Mouse (Mus musculus) brain, adult 2 months (tissue): ENCODE measurements at regions not wholly inside any gene's neighbourhood (a gene's known extent, or its start where the extent isn't known, plus 50 kb on each side); places are given as distances from the start of the nearest gene placed in this dataset.

Source experiments
- DNase-seq: peaks from one replicate; pipeline ENCODE4 v3.0.0; 2011; ENCODE audit warnings: low read depth, low spot score

DNA sequence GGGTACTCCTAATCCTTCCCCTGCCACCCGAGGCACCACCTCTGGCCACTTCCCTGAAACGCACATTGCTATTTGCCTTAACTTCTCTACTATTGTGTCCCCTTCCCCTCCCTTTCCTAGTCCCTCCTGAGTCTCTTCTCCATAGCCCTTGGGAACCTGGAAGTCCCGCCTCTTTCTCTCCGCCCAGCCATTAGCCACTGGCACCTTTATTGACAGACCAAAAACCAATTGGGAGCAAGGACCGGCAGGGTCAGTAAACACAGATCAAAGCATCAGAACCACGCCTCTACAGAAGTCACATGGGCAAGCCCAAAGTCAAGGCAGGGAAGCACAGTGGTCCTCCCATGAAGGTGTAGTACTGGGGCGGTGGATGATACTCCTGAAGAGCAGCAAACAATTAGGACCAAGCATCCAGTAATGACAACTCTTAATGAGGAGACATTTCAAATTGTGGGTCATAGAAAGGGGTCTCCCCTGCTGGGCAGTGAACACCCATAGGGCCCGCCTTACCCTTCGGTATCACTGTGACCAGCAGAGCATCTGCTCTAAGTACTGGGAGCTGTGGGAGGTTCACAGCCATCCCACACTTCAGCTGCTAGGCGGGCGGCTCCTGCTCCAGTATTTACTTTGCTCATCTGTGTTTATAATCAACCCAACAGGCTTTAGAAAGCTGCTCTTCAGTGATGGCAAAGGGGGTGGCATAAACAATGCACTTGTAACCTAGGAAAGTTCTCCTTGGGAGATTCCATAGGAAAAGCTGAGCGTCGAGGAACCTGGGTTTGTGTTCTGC lies 226.5 kb upstream of the Mphosph6 start:
- peak; percentile 51 for DNase-seq

DNA sequence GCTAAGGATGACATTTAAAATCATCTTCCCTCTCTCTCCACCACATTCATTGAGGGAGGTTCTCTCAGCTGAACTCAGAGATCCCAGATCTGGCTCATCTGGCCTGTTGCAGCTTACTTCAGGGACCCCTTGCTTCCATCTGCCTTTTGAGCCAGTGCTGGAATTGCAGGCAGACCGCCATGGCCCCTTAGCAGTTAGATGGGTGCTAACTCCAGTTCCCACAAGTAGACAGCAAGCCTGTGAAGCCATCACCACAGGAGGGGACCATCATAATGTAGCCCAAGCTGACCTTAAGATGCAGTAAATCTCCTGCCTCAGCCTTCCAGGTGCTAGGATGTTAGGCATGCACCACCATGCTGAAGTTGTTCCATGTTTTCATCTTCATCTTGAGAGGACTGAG lies 221.7 kb upstream of the Mphosph6 start:
- DNase-seq = no peak

DNA sequence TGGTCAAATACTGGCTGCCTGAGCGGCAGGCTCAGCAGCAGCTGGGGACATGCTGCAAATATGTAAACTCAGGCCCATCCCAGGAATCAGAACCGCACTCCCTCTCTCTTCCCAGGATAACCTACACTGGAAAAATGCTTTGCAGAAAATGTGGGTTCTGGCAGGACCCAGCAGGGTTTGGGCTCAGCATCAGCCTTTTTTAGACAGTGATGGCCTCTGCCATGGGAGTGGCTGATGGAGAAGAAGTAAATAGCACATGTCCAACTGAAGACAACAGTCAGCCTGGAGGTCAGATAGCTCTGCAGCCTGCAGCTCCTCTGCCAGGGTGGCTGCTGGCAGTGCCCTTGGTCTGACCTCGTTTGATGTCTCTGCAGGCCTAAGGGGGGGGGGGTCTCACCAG lies 220.2 kb upstream of the Mphosph6 start:
- no peak for DNase-seq

DNA sequence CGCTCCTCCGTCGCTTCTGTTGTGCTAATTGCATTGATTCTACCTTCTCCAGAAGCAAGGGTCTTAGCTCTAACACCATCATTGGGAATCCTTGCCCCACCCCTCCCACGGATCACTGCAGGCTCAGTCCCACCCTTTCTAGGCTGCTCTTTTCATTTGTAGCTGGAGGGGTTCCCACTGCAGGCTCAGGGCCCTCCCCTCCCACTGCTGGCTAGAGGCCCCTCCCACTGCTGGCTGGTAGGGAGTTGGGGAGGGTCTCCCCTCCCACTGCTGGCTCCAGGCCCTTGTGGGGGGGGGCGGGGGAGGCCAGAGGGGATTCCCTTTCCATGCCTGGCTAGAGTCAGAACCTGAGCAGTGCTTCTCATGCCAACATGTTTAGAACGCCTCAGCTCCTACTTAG lies 215.5 kb upstream of the Mphosph6 start:
- DNase-seq = no peak

DNA sequence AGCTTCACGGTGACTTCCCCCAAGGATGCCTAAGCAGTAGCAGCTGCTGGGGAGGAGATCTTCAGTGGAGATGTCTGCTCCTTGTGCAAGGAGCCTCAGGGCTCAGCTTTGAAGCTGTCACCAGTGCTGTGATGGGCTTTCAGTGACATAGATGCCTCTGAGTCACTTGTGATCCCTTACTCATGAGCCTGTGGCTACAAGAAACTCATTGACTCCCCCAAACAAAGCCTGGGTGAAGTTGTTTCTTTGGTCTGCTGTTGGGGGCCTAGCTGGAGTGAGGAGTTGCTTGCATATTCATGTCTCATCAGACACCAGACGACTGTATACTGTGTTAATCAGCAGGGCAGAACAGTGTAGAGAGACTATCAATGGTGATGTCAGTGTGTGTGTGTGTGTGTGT lies 203.4 kb upstream of the Mphosph6 start:
- DNase-seq = no peak

DNA sequence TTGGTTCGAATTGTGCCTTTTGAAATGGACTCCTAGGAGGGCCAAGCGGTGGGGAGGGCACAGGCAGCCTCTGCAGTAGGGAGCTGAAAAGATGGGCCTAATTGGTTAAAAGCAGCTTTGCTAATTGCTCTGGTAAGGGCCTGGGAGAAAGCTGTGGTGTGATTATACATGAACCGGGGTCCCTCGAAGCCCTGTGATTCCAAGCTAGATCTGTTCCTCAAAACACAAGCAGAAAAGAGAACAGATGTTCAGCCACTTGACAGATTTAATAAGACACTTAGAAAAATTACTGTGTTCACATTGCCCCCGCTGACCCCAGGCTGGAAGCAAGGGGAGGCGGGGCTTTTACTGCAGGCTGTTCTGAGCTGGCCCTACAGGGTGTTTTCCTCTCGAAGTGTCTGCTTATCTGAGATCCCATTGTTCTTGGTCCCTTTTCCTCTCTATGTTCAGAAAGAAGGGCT lies 202.7 kb upstream of the Mphosph6 start:
- DNase-seq = no peak

DNA sequence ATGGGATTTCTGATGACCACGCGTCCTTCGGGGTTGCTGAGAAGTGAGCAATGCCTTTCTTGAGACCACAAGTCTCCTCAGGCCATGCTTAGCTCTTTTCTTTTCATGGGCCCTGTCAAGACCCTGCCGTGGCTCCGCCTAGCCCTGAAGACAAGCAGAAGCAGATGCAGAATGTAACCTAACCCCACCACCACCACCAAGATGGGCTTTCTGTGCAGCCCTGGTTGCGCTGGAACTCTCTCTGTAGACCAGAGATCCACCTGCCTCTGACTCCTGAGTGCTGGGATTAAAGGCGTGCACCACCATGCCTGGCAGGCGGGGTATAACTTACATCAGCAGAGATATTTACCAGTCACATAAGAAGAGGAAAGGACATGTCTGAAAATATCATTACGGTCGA lies 199.4 kb upstream of the Mphosph6 start:
- DNase-seq = no peak

DNA sequence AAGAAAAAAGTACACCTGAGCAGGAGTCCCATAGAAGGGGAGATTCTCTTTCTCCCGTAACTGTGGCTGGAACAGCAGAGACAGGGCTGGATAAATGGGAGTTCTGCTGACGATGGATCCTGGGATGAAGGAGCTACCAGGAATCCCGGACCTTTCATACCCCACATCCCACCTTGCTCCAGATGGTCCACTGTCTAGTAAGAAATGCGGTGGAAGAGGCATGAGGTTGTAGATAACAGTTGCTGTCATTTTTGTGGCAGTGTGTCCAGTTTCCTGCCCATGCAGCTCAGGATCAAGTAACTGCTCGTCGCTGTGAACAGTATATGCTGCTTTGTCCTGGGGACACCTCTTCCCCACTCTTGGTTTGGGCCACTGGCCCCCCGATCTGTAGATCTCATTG lies 190.1 kb upstream of the Mphosph6 start:
- DNase-seq = no peak

DNA sequence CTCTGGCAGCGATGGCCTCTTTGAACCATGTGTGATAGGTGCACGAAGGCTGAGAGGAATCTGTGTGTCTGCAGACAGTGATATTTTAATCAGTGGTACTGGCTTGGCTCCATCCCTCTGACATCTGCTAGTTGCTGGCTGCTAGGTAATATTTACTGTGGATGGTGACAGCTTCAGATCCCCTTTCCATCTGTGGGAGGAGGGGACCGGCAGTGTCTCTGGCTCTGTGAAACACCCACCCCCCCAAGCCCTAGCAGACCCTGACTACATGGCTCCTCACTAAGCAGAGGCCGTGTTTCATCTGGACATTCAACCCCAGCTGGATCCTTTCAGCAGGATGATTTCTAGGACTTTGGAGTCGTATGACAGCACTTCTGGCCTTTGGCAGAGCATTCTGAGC lies 187.0 kb upstream of the Mphosph6 start:
- peak; percentile 17 for DNase-seq

DNA sequence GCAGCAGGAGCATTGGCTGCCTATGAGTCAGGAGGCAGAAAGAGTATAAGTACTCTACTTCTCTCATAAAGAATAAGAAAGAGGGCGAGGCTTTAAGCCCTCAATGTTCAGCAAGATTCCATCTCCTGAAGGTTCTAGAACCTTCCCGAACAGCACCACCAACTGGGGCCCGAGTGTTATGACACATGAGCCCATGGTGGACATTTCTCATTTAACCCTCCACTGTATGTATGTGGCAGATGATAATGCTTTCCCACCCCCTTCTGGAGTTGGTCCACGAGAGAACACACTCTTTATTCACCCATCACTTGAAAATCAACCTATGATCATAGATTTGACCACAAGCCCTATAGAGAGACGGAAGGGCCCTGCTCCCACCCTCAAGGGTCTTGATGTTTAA lies 166.6 kb upstream of the Mphosph6 start:
- DNase-seq = no peak

DNA sequence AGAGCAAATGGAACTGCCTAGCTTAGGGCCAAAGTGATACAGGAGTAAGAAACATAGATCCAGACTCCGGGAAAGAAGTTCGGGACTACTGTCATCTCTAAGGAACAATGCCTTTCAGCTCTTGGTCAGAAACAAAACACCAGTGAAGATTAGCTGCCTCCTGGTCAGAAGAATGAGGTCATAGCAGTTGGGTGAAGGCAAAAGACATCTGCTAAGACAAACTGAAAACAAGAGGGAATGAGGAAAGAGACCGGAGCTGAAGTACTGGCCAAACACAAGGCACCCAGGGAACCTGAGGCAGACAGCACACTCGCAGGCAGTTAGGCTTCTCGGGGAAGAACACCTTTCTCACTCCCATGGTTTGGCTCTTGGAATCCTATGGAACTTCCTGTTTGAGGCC lies 164.8 kb upstream of the Mphosph6 start:
- DNase-seq = no peak

DNA sequence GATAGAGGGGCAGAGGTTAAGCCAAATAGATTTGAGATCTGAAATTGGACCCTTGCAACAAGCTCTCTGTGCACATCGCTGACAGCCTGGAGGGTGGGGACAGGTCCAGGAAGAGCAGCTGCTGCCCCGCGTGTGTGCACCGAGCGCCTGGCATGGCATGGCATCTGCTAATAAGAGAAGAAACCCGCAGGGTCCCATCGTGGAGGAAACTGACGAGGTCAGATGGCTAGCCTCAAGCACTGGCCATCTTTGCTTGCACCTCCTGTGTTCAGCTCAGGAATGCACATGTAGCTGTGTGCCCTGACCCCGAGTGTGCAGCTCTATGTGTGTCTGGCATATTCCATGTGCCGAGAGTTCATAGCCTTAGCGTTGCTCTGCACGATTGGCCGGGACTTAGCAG lies 161.7 kb upstream of the Mphosph6 start:
- peak; percentile 68 for DNase-seq

DNA sequence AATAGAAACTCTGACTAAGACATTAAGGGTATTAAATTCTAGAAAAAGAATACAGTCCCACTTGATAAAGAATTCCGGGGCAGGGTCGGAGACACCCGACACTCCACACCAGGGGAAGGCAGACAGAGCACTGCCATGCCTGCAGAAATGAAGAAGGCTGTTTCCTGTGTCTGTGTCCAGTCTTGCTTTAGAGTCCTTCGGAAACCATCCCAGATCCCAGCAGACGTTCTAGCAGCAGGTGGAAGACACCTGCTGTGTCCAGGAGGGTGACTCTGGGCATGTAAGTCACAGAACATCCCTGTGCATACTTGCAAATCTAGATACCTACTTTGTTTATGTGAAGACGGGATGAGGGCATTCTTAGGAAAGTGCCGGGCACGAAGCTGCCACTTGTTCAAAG lies 160.9 kb upstream of the Mphosph6 start:
- DNase-seq = peak; percentile 40

DNA sequence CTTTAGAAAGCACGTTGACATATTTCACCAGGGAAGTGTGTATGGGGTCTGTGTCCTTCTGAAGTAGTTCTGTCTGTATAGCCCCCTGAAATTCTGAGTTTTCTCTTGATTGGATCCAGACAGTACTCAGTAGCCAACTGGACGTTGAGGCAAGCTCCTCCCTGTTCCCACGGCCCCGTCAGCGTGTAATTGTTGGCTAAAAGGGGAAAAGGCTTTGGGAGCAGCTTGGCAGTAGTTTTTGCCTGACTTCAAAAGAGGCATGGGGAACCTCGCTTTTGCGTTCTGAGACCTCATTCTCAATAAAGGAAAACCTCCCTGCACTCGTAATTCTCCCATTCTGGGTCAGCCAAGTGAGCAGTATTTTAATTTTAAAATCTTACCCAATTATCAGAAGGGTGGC lies 157.8 kb upstream of the Mphosph6 start:
- DNase-seq = no peak

DNA sequence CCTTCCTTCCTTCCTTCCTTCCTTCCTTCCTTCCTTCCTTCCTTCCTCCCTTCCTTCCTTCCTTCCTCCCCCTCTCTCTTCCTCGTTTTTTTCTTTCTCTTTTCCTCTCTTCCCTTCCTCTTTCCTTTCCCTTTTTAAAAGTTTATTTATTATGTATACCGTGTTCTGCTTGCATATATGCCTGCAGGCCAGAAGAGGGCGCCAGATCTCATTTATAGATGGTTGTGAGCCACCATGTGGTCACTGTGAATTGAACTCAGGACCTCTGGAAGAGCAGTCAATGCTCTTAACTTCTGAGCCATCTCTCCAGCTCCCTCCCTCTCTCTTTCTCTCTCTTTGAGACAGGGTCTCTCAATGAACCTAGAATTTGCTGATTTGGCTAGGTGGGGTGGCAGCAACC lies 157.2 kb upstream of the Mphosph6 start:
- no peak for DNase-seq

DNA sequence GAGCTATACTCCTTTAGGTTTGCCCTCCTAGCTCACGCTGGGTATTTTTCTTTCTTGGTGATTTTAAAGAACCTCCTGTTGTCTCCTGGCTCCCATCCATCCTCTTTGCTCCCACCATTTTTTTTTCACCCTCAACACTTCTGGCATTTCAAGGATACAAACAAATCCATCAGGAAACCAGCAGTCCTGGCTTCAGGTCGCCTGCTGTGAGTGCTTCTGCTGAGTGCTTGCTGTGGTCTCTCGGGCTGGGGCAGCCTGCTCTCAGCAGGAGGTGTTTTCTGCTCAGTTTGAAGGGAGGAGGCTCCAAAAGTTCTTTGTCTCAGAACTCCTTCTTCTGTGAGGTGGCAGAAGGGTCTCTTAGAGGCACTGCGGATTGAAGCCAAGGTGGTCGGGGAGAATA lies 149.9 kb upstream of the Mphosph6 start:
- no peak for DNase-seq

DNA sequence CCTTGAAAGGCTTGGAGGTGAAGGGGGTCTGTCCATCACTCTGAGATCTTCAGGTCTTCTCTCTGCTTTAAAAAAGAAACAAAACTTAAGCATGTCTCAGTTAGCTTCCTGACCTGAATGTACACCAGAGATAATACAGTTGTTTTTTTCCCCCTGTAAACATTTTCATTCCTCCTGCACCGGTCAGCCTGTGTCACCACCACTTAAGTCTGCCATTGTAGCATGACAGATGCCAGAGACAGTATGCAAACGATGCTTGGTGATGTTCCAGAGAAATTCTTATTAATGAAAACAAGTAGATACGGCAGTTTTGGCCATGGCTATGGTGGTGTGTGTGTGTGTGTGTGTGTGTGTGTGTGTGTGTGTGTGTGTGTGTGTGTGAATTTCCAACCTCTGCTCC lies 144.8 kb upstream of the Mphosph6 start:
- DNase-seq = no peak

DNA sequence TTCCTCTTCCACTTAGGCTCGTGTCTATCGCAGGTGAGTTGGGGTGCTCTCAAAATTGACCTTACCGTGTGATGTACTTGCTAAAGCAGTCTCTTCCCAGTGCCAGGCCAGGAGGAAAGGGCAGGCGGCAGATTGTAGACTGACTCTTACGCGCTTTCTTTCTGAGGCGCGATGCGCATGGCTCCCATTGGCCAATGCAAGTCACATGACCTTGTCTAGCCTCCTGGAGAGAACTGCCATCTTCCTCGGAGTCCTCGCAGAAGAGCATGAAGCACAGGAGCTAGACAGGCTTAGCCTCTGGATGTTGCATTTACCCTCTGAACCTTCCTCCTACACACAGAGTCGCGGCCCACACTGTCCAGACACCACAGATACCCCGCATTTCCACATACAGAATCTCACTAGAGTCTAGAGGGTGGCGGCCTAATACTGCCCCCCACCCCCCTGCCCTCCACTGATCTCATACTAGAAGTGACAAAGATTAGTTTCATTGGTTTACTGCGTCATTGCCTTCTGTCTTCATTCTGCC lies 132.9 kb upstream of the Mphosph6 start:
- no peak for DNase-seq

DNA sequence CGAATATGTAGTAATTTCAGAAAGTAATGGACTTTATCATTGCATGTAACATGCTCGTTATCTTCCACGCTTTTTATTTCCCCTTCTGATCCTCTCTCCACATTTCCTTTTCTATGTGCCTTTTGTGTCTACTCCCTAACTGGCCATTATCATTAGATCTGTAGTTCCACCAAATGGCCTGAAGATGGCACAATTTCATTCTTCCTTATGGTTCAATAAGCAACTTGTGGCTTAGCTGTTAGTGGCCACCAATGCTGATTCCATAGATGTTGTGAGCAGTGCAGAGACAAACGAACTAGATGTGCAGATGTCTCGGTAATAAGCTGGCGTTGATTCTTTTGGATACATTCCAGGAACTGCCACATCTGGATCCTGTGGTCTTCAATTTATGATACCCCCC lies 128.9 kb upstream of the Mphosph6 start:
- peak; percentile 78 for DNase-seq

DNA sequence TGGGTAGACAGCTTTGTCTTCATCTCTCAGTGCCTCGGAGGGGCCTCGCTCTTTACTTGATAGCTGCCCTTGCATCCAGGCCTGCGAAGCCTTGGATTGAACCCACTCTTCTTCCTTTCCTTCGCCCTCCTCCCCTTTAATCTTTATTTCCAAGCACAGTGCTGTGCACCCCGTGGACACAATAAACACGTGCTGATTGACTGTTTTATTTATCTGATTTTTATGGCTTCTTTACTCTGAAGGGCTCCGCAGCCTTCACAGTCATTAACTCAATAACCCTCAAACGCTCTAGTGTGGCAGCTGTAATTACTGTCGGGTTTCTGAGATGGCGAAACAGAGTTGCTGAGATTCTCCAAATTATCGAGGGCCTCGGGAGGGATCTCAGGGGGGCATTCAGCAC lies 127.9 kb upstream of the Mphosph6 start:
- DNase-seq = no peak

DNA sequence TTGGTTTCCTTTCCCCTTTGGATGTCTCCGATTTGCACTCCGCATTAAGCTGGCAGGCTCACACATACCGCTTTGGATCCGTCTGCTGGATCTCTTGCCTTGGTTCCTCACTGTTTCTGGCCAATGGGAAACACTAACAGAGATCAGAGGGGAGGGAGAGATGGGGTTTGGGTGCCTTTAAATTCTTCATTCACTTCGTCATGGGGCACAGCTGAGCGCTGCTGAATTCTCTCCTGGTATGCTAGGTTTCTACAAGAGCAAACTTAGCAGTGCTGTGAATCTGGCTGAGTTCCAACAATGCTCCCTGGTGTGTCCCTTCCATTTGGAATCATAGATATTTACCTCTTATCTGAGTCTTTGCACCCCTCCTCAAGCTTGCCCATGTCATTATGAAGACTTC lies 121.6 kb upstream of the Mphosph6 start:
- no peak for DNase-seq

DNA sequence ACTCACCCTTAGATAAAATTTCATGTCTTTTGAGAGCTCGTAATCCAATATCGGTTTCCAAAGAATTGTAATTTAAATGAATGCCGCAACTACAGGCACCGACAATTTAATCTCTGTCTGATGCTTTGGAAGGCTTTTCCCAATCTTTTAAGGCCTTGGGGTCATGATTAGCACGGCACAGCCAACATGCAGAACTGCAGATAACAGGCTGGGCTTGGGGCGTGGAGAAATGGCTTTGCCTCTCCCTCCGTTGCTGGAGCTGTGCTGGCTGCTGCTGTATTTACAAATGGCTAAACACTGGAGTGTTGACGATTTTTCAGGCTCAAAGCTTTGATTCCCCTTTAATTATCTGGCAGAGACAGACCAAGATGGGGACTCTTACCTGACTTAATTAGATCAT lies 101.3 kb upstream of the Mphosph6 start:
- no peak for DNase-seq

DNA sequence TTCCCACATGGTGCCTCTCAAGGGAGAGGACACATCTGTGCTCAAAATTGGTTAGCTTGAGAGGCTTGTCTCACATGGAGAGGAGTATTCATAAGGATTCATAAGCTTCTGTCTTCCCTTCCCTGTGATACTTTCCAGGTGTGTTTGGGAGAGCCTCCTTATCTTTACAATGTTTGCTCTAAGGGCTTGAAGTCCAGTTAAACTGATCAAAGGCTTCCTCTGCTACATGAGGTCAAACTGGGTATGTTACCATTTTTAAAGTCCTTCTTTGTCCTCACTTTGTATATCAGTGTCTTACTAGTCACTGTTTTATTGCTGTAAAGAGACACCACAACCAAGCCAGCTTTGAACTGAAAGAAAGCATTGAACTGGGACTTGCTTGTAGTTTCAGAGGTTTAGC lies 98.1 kb upstream of the Mphosph6 start:
- no peak for DNase-seq

DNA sequence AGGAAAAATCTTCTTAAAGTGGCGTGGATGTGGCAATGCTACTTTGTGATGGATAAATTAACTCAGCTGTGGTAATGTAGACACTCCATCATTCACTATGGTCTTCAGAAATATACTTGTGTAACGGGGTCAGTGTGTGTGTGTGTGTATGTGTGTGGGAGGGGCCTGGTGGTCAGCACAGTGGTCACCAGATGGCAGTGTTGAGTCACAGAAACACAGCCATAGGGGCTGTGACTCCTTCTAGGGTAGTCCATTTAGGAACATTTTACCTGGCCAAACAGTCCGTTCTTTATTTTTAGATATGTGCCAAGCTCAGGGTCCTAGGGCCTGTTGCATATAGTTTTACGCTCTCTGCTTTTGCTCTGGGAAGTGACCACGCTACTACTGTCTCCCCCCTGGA lies 96.3 kb upstream of the Mphosph6 start:
- DNase-seq = peak; percentile 41
